Mouse (Mus musculus): ENCODE data around the gene Ulk1. TPM values are rescaled to one million over a fixed set of nuclear protein-coding genes. Genes with fewer than 3 reads are reported as not detected.

The Ulk1 gene
- total and polyA plus RNA-seq, 3 experiments: 4.9 to 23.0 TPM; not detected in 1

DNA sequence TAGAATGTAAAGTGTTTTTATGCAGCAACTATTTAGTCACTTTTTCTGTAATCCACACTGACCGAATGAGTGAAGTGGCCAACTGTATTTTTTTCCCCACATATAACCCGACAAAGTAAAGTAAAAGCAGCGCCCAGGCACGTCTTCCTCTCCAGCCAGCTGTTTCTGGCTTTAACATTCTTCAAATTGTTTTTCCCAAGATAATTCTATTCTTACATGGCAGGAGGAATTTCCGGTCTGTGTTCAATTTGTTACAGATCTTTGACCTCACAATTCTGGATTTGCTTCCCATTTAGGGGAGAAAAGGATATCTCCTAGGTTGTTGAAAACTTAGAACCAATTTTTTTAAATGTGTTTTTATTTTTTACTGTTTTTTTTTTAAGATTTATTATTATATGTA lies 47.2 kb upstream of the Ulk1 start:
- Histone ChIP-seq H3K9ac (ENCODE audit: control insufficient read depth, low read depth, low read length, poor library complexity, severe bottlenecking) (no peak overlapping the region), H3K79me2 (ENCODE audit: control insufficient read depth, insufficient read depth, low read length, poor library complexity) (no peaks in the 10 kb centered on the region), H3K27ac (ENCODE audit: control insufficient read depth, low read depth, low read length) (no peak overlapping the region), H3K36me3 (ENCODE audit: control insufficient read depth in 1 of 2, insufficient read depth in 2 of 2, low read length in 2 of 2) (peaks cover 0 to 17% of the 10 kb centered on the region in 2 experiments; a peak in 2 of 4 replicates), H3K9me3 (replicated peaks; ENCODE audit: insufficient read depth, low read length) (no peaks in the 10 kb centered on the region), H3K27me3 (ENCODE audit: control insufficient read depth in 1 of 2, insufficient read depth in 2 of 2, low read length in 2 of 2) (no peaks in the 10 kb centered on the region), H3K4me3 (ENCODE audit: control insufficient read depth in 1 of 2, insufficient read depth in 1 of 2, low read depth in 2 of 2, low read length in 2 of 2) (no peak overlapping the region), H3K4me1 (ENCODE audit: control insufficient read depth in 1 of 2, insufficient read depth in 2 of 2, low read length in 2 of 2) (no peaks in the 10 kb centered on the region)
- TF ChIP-seq E2F4 (IDR thresholded peaks at IDR 0.05; ENCODE audit: borderline replicate concordance, low read depth, low read length): no peak
- no peak for TF ChIP-seq KAT2A (conservative IDR thresholded peaks at IDR 0.05; ENCODE audit: low read depth, low read length)
- no peak for TF ChIP-seq NRF1 (IDR thresholded peaks at IDR 0.05; ENCODE audit: insufficient read depth, low read depth, low read length, poor library complexity, severe bottlenecking)
- TF ChIP-seq RCOR1 (IDR thresholded peaks at IDR 0.05; ENCODE audit: low read depth, low read length): no peak
- no peak for TF ChIP-seq SIN3A (IDR thresholded peaks at IDR 0.05; ENCODE audit: low read length)
- no peak for TF ChIP-seq MAFK (IDR thresholded peaks at IDR 0.05; ENCODE audit: borderline replicate concordance, low read depth, low read length)
- TF ChIP-seq ELF1 (IDR thresholded peaks at IDR 0.05; ENCODE audit: low read depth, low read length): no peak
- no peak for TF ChIP-seq ZKSCAN1 (IDR thresholded peaks at IDR 0.05; ENCODE audit: low read depth, low read length)
- no peak for TF ChIP-seq ZNF384 (IDR thresholded peaks at IDR 0.05; ENCODE audit: low read depth, low read length)
- TF ChIP-seq POLR2A (IDR thresholded peaks at IDR 0.05; ENCODE audit: control insufficient read depth in 1 of 2, insufficient read depth in 1 of 2, low read depth in 1 of 2, low read length in 2 of 2, poor library complexity in 1 of 2): no peak
- no peak for DNase-seq (ENCODE audit: low read depth, low spot score)

DNA sequence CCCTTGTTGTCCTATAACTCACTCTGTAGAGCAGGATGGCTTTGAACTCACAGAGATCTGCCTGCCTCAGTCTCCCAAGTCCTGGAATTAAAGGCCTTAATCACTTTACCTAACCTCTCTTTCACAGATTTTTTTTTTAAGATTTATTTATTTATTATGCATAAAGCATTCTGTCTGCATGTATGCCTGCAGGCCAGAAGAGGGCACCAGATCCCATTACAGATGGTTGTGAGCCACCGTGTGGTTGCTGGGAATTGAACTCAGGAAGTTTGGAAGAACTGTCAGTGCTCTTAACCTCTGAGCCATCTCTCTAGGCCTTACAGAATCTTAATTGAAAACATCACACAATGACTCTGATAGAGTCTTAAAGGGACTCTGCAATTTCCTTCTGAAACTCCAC lies 43.1 kb upstream of the Ulk1 start:
- H3K27me3 ChIP-seq (ENCODE audit: control insufficient read depth in 1 of 2, insufficient read depth in 2 of 2, low read length in 2 of 2): no peaks in the 10 kb centered on the region
- no peaks in the 10 kb centered on the region for H3K79me2 ChIP-seq (ENCODE audit: control insufficient read depth, insufficient read depth, low read length, poor library complexity)
- no peak overlapping the region for H3K4me3 ChIP-seq (ENCODE audit: control insufficient read depth in 1 of 2, insufficient read depth in 1 of 2, low read depth in 2 of 2, low read length in 2 of 2)
- no peak for TF ChIP-seq MXI1 (IDR thresholded peaks at IDR 0.05; ENCODE audit: low read depth, low read length)
- no peak for TF ChIP-seq UBTF (IDR thresholded peaks at IDR 0.05; ENCODE audit: borderline replicate concordance, insufficient read depth, low read depth, low read length)
- no peak for TF ChIP-seq MAFK (IDR thresholded peaks at IDR 0.05; ENCODE audit: borderline replicate concordance, low read depth, low read length)
- peak; percentile 21 for TF ChIP-seq RAD21 (IDR thresholded peaks at IDR 0.05; ENCODE audit: low read depth, low read length)
- no peak for TF ChIP-seq POLR2A (IDR thresholded peaks at IDR 0.05; ENCODE audit: control insufficient read depth in 1 of 2, insufficient read depth in 1 of 2, low read depth in 1 of 2, low read length in 2 of 2, poor library complexity in 1 of 2)
- no peak for TF ChIP-seq CHD2 (IDR thresholded peaks at IDR 0.05; ENCODE audit: low read length)
- peak; percentile 35 for TF ChIP-seq SMC3 (IDR thresholded peaks at IDR 0.05; ENCODE audit: low read depth, low read length)
- no peak for TF ChIP-seq ZKSCAN1 (IDR thresholded peaks at IDR 0.05; ENCODE audit: low read depth, low read length)
- TF ChIP-seq CTCF (IDR thresholded peaks at IDR 0.05 in 2 of 3, conservative IDR thresholded peaks at IDR 0.05 in 1 of 3; ENCODE audit: control insufficient read depth in 1 of 3, insufficient read depth in 1 of 3, low read depth in 2 of 3, low read length in 3 of 3, poor library complexity in 1 of 3, severe bottlenecking in 1 of 3): peak; percentile 2 to 50 (median 39); a peak in 4 of 6 replicates
- 0 out of 2 replicates have a peak, but pooled peaks have one; percentile 32 for TF ChIP-seq ZNF384 (IDR thresholded peaks at IDR 0.05; ENCODE audit: low read depth, low read length)
- no peak overlapping the region for H3K27ac ChIP-seq (ENCODE audit: control insufficient read depth, low read depth, low read length)
- no peak overlapping the region for H3K9ac ChIP-seq (ENCODE audit: control insufficient read depth, low read depth, low read length, poor library complexity, severe bottlenecking)
- no peaks in the 10 kb centered on the region for H3K9me3 ChIP-seq (replicated peaks; ENCODE audit: insufficient read depth, low read length)
- peaks cover 0 to 13% of the 10 kb centered on the region in 2 experiments; a peak in 2 of 4 replicates for H3K36me3 ChIP-seq (ENCODE audit: control insufficient read depth in 1 of 2, insufficient read depth in 2 of 2, low read length in 2 of 2)
- H3K4me1 ChIP-seq (ENCODE audit: control insufficient read depth in 1 of 2, insufficient read depth in 2 of 2, low read length in 2 of 2): no peaks in the 10 kb centered on the region
- no peak for DNase-seq (ENCODE audit: low read depth, low spot score)
